8 mouse cellular contexts compared by ENCODE assay signal in genomic region chr12:8947714-8948464, GRCm38 (mm10). TPM values are rescaled to one million over a fixed set of nuclear protein-coding genes. Genes with fewer than 3 reads are reported as not detected.
DNase-seq lines count a peak whose midpoint lies in the region; ATAC-seq and TF ChIP-seq lines count a peak whose summit lies in the region.

TSS of gene Matn3 (plus strand) at chr12:8947929.

- H3K27me3 ChIP-seq in ES-Bruce4 (ENCODE audit: control insufficient read depth, insufficient read depth, low read length, poor library complexity, severe bottlenecking) = no peaks in the 10 kb centered on the region
- H3K27me3 ChIP-seq in heart, embryonic 12.5 days (replicated peaks) = peaks cover 7% of the 10 kb centered on the region
- H3K27me3 ChIP-seq in lung, embryonic 14.5 days (ENCODE audit: insufficient read depth, low read length) = no peaks in the 10 kb centered on the region
- H3K27me3 ChIP-seq in neural tube, embryonic 14.5 days (ENCODE audit: control insufficient read depth, insufficient read depth, low read length) = no peaks in the 10 kb centered on the region

- under 1% methylated on average over 42 of the region's 42 CpGs for WGBS in heart, embryonic 12.5 days
- WGBS in lung, embryonic 14.5 days = under 1% methylated on average over 42 of the region's 42 CpGs
- under 1% methylated on average over 42 of the region's 42 CpGs for WGBS in neural tube, embryonic 14.5 days

- no peak within 1 kb of the TSS for H3K27ac ChIP-seq in ES-Bruce4 (ENCODE audit: insufficient read depth, low read length)
- no peak within 1 kb of the TSS for H3K27ac ChIP-seq in embryonic fibroblast, embryonic 13.5 days (ENCODE audit: insufficient read depth, low read length)
- H3K27ac ChIP-seq in heart, embryonic 12.5 days (ENCODE audit: poor library complexity, severe bottlenecking) = no peak within 1 kb of the TSS
- no peak within 1 kb of the TSS for H3K27ac ChIP-seq in lung, embryonic 14.5 days (ENCODE audit: low read depth)
- H3K27ac ChIP-seq in neural tube, embryonic 14.5 days (ENCODE audit: low read depth, low read length) = no peak within 1 kb of the TSS

- peak within 1 kb of the TSS; percentile 71 for H3K4me3 ChIP-seq in ES-Bruce4 (ENCODE audit: low read depth, low read length)
- peak within 1 kb of the TSS; percentile 44 for H3K4me3 ChIP-seq in embryonic fibroblast, embryonic 13.5 days (ENCODE audit: insufficient read depth, low read length)
- peak within 1 kb of the TSS; percentile 54 for H3K4me3 ChIP-seq in heart, embryonic 12.5 days
- peak within 1 kb of the TSS; percentile 48 for H3K4me3 ChIP-seq in lung, embryonic 14.5 days (ENCODE audit: low read depth, low read length)
- peak within 1 kb of the TSS; percentile 40 for H3K4me3 ChIP-seq in neural tube, embryonic 14.5 days (ENCODE audit: low read depth, low read length)

- peak; percentile 24 for DNase-seq in brain, adult 2 months (ENCODE audit: low read depth, low spot score)
- peak; percentile 83 for DNase-seq in kidney, adult 9 months
- DNase-seq in lung, embryonic 14.5 days = peak; percentile 81
- peak; percentile 78 for DNase-seq in urinary bladder, postnatal 14 days (ENCODE audit: low spot score)

- TF ChIP-seq POLR2A in ES-Bruce4 (IDR thresholded peaks at IDR 0.05; ENCODE audit: insufficient read depth, low read length) = peak; percentile 21
- no peak for TF ChIP-seq POLR2A in embryonic fibroblast, embryonic 13.5 days (IDR thresholded peaks at IDR 0.05; ENCODE audit: low read depth, low read length)

- ATAC-seq in heart, embryonic 12.5 days (ENCODE audit: insufficient number of reproducible peaks, low FRiP score) = peak; percentile 78
- ATAC-seq in lung, embryonic 14.5 days (ENCODE audit: insufficient read depth) = peak; percentile 89
- peak; percentile 75 for ATAC-seq in neural tube, embryonic 14.5 days (ENCODE audit: low read depth)

- H3K4me1 ChIP-seq in ES-Bruce4 (ENCODE audit: control insufficient read depth, insufficient read depth, low read length) = no peaks in the 10 kb centered on the region
- H3K4me1 ChIP-seq in embryonic fibroblast, embryonic 13.5 days (ENCODE audit: control insufficient read depth, insufficient read depth, low read length) = 0 out of 2 replicates have a peak, but pooled peaks cover 2% of the 10 kb centered on the region
- peaks cover 20% of the 10 kb centered on the region for H3K4me1 ChIP-seq in heart, embryonic 12.5 days (replicated peaks)
- H3K4me1 ChIP-seq in lung, embryonic 14.5 days (ENCODE audit: insufficient read depth) = no peaks in the 10 kb centered on the region
- peaks cover 2% of the 10 kb centered on the region; the same call in 1 of the 2 replicates for H3K4me1 ChIP-seq in neural tube, embryonic 14.5 days (ENCODE audit: control insufficient read depth, insufficient read depth, low read length)

- no peak for TF ChIP-seq EP300 in ES-Bruce4 (IDR thresholded peaks at IDR 0.05; ENCODE audit: insufficient read depth, low read depth, low read length)

- no peaks in the 10 kb centered on the region for H3K36me3 ChIP-seq in ES-Bruce4 (ENCODE audit: control insufficient read depth, insufficient read depth, low read length, poor library complexity, severe bottlenecking)
- H3K36me3 ChIP-seq in heart, embryonic 12.5 days = no peaks in the 10 kb centered on the region
- H3K36me3 ChIP-seq in lung, embryonic 14.5 days (ENCODE audit: insufficient read depth) = no peaks in the 10 kb centered on the region
- no peaks in the 10 kb centered on the region for H3K36me3 ChIP-seq in neural tube, embryonic 14.5 days (ENCODE audit: control insufficient read depth, insufficient read depth, low read length)

- peak within 1 kb of the TSS; percentile 74 for H3K9ac ChIP-seq in ES-Bruce4 (ENCODE audit: low read depth, poor library complexity, severe bottlenecking)
- peak within 1 kb of the TSS; percentile 63 for H3K9ac ChIP-seq in heart, embryonic 12.5 days
- H3K9ac ChIP-seq in lung, embryonic 14.5 days = peak within 1 kb of the TSS; percentile 52
- peak within 1 kb of the TSS; percentile 54 for H3K9ac ChIP-seq in neural tube, embryonic 14.5 days (replicated peaks; ENCODE audit: low read depth, low read length)

- no peaks in the 10 kb centered on the region for H3K9me3 ChIP-seq in ES-Bruce4 (replicated peaks; ENCODE audit: control insufficient read depth, insufficient read depth, low read length, poor library complexity, severe bottlenecking)
- no peaks in the 10 kb centered on the region for H3K9me3 ChIP-seq in heart, embryonic 12.5 days (replicated peaks)
- no peaks in the 10 kb centered on the region for H3K9me3 ChIP-seq in lung, embryonic 14.5 days (ENCODE audit: low read depth, low read length)
- no peaks in the 10 kb centered on the region for H3K9me3 ChIP-seq in neural tube, embryonic 14.5 days (ENCODE audit: control insufficient read depth, low read length)

- no peak for TF ChIP-seq CTCF in ES-Bruce4 (IDR thresholded peaks at IDR 0.05; ENCODE audit: low read depth, low read length)
- no peak for TF ChIP-seq CTCF in embryonic fibroblast, embryonic 13.5 days (IDR thresholded peaks at IDR 0.05; ENCODE audit: borderline replicate concordance, insufficient read depth, low read length)
- no peak for TF ChIP-seq CTCF in lung, embryonic 14.5 days (IDR thresholded peaks at IDR 0.05; ENCODE audit: low read depth)

- H3K4me2 ChIP-seq in heart, embryonic 12.5 days = peak within 1 kb of the TSS; percentile 94
- H3K4me2 ChIP-seq in lung, embryonic 14.5 days = peak within 1 kb of the TSS; percentile 96
- peak within 1 kb of the TSS; percentile 98 for H3K4me2 ChIP-seq in neural tube, embryonic 14.5 days (ENCODE audit: low read depth, low read length)

RNA-seq across cellular contexts. Expression of gene Matn3, which starts in this region (rescaled TPM):
- 6.1 and 6.6 TPM in 2 replicates for polyA plus RNA-seq in ES-Bruce4 (2011; ENCODE audit: insufficient read depth, insufficient read length, low read depth, missing spikeins)
- polyA plus RNA-seq in embryonic fibroblast, embryonic 13.5 days (2011; ENCODE audit: insufficient read length, low read depth, missing spikeins) = 0.33 and 0.48 TPM in 2 replicates
- 0.77 and 0.78 TPM in 2 replicates for polyA plus RNA-seq in heart, embryonic 12.5 days (2016; fragmentation: Nextera tagmentation; extraction: Ambion mirVana)
- polyA plus RNA-seq in lung, embryonic 14.5 days (2014; fragmentation: Nextera tagmentation; extraction: Ambion mirVana) = 0.87 and 1.0 TPM in 2 replicates
- 0.07 and 0.17 TPM in 2 replicates for polyA plus RNA-seq in neural tube, embryonic 14.5 days (2014; fragmentation: Nextera tagmentation; extraction: Ambion mirVana)

Comparison
In these comparisons a context has a peak if more than half of its experiments do, and no peak if none do; other contexts are left out.
1. Peak in ATAC-seq, H3K4me3 ChIP-seq, H3K9ac ChIP-seq and H3K4me2 ChIP-seq in heart, embryonic 12.5 days; RNA of the gene not detected or under 1 TPM.
2. Peak in ATAC-seq, H3K4me3 ChIP-seq, H3K9ac ChIP-seq and H3K4me2 ChIP-seq in neural tube, embryonic 14.5 days; RNA of the gene not detected or under 1 TPM.
3. DNase-seq: peak in every context shown above with its lines; median percentile 83 in kidney, adult 9 months; 81 in lung, embryonic 14.5 days; 78 in urinary bladder, postnatal 14 days; 24 in brain, adult 2 months.